Mouse (Mus musculus): ENCODE measurements around the gene Zscan29. TPM values are rescaled to one million over a fixed set of nuclear protein-coding genes. Genes with fewer than 3 reads are reported as not detected.
"Not testable (repeated sequence)": the region's sequence is repeated elsewhere in the genome, so short reads cannot be mapped to it uniquely, and the experiment has no call there.

Zscan29 gene
- polyA plus RNA-seq, 1 experiment from 2014 or later = 8.8 TPM

DNA sequence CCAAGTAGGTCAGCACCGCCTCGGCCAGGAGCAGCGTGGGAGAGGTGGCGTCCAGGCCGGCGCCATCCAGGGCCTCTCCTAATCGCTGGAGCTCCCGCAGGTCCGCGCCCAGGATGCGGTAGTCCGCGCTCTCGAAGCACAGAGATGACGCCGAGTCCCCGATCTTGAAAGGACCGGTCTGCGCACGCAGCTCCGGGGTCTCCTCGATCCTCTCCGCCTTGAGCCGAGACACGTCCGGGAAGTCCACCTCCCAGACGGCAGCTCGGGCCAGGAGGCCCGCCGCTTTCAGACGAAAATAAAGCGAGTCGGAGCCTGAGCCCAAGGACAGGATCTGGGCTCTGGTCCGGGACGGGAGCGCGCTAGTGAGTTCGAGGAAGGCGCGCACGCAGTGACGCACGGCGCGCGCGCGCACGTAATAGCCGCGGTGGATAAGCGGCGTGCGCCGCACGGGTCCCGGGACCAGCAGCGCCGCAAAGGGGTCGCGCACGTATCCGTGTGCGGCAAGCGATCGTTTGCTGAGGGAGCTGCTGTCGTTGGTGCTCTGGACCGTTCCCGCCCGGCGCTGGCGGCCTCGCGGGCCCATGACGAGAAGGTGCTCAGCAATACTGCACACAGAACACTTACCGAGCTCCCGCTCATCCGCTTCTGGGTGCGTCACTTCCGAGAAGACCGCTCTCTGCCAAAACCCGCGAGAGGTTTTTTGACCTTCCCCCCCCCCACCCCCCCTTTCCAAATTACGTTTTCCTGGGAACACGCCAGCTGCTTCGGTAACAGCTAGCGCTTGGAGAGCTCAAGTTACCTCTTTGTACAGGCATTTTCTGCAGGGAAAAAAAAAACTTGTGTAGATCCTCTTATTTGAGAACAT is 30.7 kb downstream of the Zscan29 start, which contains the start of the genes Adal and Lcmt2:
Gene Adal (plus strand): TSS at position 411 of the 865 bp plus-strand sequence.
Gene Lcmt2 (minus strand): TSS at position 636 of the 865 bp plus-strand sequence.
- peak; percentile 96 for ATAC-seq (ENCODE audit: insufficient read depth, low FRiP score)
- H3K27ac ChIP-seq (ENCODE audit: low read length) = peak within 1 kb of the TSS; percentile 98
- peak within 1 kb of the TSS; percentile 91 for H3K9ac ChIP-seq (ENCODE audit: low read length)
- H3K9me3 ChIP-seq (replicated peaks; ENCODE audit: control insufficient read depth, low read length) = no peaks in the 10 kb centered on the region
- H3K36me3 ChIP-seq (ENCODE audit: control insufficient read depth, insufficient read depth, low read length) = peaks cover 10% of the 10 kb centered on the region; the same call in 1 of the 2 replicates
- WGBS = under 1% methylated on average over 87 of the region's 87 CpGs
- peaks cover 18% of the 10 kb centered on the region for H3K4me1 ChIP-seq (ENCODE audit: control insufficient read depth, insufficient read depth, low read length)
- H3K4me3 ChIP-seq (replicated peaks; ENCODE audit: low read length) = peak within 1 kb of the TSS; percentile 77
- H3K4me2 ChIP-seq (ENCODE audit: low read depth, low read length) = peak within 1 kb of the TSS; percentile 91
- H3K27me3 ChIP-seq (ENCODE audit: control insufficient read depth, insufficient read depth, low read length) = no peaks in the 10 kb centered on the region

- WGBS = 48% methylated on average over 29 of the region's 29 CpGs
- Histone ChIP-seq H3K27me3 (ENCODE audit: control insufficient read depth, insufficient read depth, low read length) (no peaks in the 10 kb centered on the region), H3K27ac (ENCODE audit: low read length) (peak overlapping the region; percentile 98), H3K9ac (ENCODE audit: low read length) (peak overlapping the region; percentile 91), H3K36me3 (ENCODE audit: control insufficient read depth, insufficient read depth, low read length) (peaks cover 10% of the 10 kb centered on the region; the same call in 1 of the 2 replicates), H3K9me3 (replicated peaks; ENCODE audit: control insufficient read depth, low read length) (no peaks in the 10 kb centered on the region), H3K4me3 (replicated peaks; ENCODE audit: low read length) (peak overlapping the region; percentile 77), H3K4me1 (ENCODE audit: control insufficient read depth, insufficient read depth, low read length) (peaks cover 18% of the 10 kb centered on the region), H3K4me2 (ENCODE audit: low read depth, low read length) (peak overlapping the region; percentile 91)
- peak; percentile 26; the same call in 1 of the 2 replicates for ATAC-seq (ENCODE audit: insufficient read depth, low FRiP score)
These were observed 31.5 kb downstream of the Zscan29 start for GRCm38 (mm10) chr2:121139266-121140017.

DNA sequence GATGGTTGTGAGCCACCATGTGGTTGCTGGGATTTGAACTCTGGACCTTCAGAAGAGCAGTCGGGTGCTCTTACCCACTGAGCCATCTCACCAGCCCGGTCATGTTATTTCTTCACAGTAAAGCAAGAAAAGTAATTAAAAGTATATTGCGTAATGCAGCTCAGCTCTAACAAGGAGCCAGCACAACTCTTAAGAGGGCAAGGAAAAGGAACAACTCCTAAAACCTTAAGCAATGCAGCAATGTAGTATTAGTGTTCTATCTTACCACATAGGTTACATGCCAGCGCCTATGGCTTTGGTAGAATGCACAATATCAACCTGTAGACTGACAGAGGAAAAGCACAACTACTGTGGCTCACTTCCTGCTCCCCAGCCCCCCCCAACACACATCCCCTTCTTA is 33.6 kb downstream of the Zscan29 start:
- no peak overlapping the region for H3K27ac ChIP-seq (ENCODE audit: low read length)
- 94% methylated on average over 4 of the region's 4 CpGs for WGBS
- no peak for ATAC-seq (ENCODE audit: insufficient read depth, low FRiP score)
- H3K36me3 ChIP-seq (ENCODE audit: control insufficient read depth, insufficient read depth, low read length) = peaks cover 10% of the 10 kb centered on the region; the same call in 1 of the 2 replicates
- H3K4me3 ChIP-seq (replicated peaks; ENCODE audit: low read length) = no peak overlapping the region
- H3K4me1 ChIP-seq (ENCODE audit: control insufficient read depth, insufficient read depth, low read length) = peaks cover 18% of the 10 kb centered on the region
- H3K9ac ChIP-seq (ENCODE audit: low read length) = no peak overlapping the region
- no peaks in the 10 kb centered on the region for H3K27me3 ChIP-seq (ENCODE audit: control insufficient read depth, insufficient read depth, low read length)
- no peak overlapping the region; the same call in 1 of the 2 replicates for H3K4me2 ChIP-seq (ENCODE audit: low read depth, low read length)
- no peaks in the 10 kb centered on the region for H3K9me3 ChIP-seq (replicated peaks; ENCODE audit: control insufficient read depth, low read length)

- H3K27me3 ChIP-seq (ENCODE audit: control insufficient read depth, insufficient read depth, low read length) = no peaks in the 10 kb centered on the region
- H3K4me2 ChIP-seq (ENCODE audit: low read depth, low read length) = no peak overlapping the region
- H3K9ac ChIP-seq (ENCODE audit: low read length) = no peak overlapping the region
- H3K4me1 ChIP-seq (ENCODE audit: control insufficient read depth, insufficient read depth, low read length) = no peaks in the 10 kb centered on the region
- H3K4me3 ChIP-seq (replicated peaks; ENCODE audit: low read length) = no peak overlapping the region
- no peak overlapping the region for H3K27ac ChIP-seq (ENCODE audit: low read length)
- H3K9me3 ChIP-seq (replicated peaks; ENCODE audit: control insufficient read depth, low read length) = no peaks in the 10 kb centered on the region
- WGBS = 62% methylated on average over 1 of the region's 1 CpGs
- H3K36me3 ChIP-seq (ENCODE audit: control insufficient read depth, insufficient read depth, low read length) = no peaks in the 10 kb centered on the region
- 0 out of 2 replicates have a peak, but pooled peaks have one; percentile 29 for ATAC-seq (ENCODE audit: insufficient read depth, low FRiP score)
These were observed 38.1 kb downstream of the Zscan29 start for GRCm38 (mm10) chr2:121132822-121133221.

GRCm38 (mm10) chr2:121128865-121129620 is 41.9 kb downstream of the Zscan29 start:
- H3K4me3 ChIP-seq (replicated peaks; ENCODE audit: low read length) = no peak overlapping the region
- H3K9ac ChIP-seq (ENCODE audit: low read length) = no peak overlapping the region
- 51% methylated on average over 9 of the region's 9 CpGs for WGBS
- H3K27ac ChIP-seq (ENCODE audit: low read length) = no peak overlapping the region
- ATAC-seq (ENCODE audit: insufficient read depth, low FRiP score) = no peak
- H3K27me3 ChIP-seq (ENCODE audit: control insufficient read depth, insufficient read depth, low read length) = no peaks in the 10 kb centered on the region
- no peaks in the 10 kb centered on the region for H3K36me3 ChIP-seq (ENCODE audit: control insufficient read depth, insufficient read depth, low read length)
- no peak overlapping the region for H3K4me2 ChIP-seq (ENCODE audit: low read depth, low read length)
- H3K4me1 ChIP-seq (ENCODE audit: control insufficient read depth, insufficient read depth, low read length) = no peaks in the 10 kb centered on the region
- no peaks in the 10 kb centered on the region for H3K9me3 ChIP-seq (replicated peaks; ENCODE audit: control insufficient read depth, low read length)

DNA sequence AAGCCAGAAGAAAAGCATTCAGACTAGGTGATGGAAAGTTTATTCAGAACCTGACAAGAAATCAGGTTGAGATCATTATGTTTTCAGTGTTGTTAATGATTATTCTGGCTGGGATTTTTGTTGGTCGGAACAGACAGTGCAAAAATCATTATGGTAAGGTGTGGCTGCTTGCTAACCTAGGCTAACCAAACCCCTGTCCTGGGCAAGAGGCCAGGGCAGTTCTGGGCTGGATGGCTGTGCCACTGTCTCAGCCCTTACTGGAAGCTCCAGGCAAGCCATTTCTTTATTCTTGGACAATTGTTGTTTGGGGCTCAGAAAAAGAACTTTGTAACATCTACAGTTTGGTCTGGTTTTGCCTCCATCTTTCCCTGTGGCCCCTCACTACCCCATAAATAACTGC is 43.4 kb downstream of the Zscan29 start:
- Histone ChIP-seq H3K4me2 (ENCODE audit: low read depth, low read length) (no peak overlapping the region), H3K36me3 (ENCODE audit: control insufficient read depth, insufficient read depth, low read length) (no peaks in the 10 kb centered on the region), H3K4me3 (replicated peaks; ENCODE audit: low read length) (no peak overlapping the region), H3K27me3 (ENCODE audit: control insufficient read depth, insufficient read depth, low read length) (no peaks in the 10 kb centered on the region), H3K9ac (ENCODE audit: low read length) (no peak overlapping the region), H3K4me1 (ENCODE audit: control insufficient read depth, insufficient read depth, low read length) (no peaks in the 10 kb centered on the region), H3K9me3 (replicated peaks; ENCODE audit: control insufficient read depth, low read length) (no peaks in the 10 kb centered on the region), H3K27ac (ENCODE audit: low read length) (no peak overlapping the region)
- 59% methylated on average over 1 of the region's 1 CpGs for WGBS
- ATAC-seq (ENCODE audit: insufficient read depth, low FRiP score) = no peak

DNA sequence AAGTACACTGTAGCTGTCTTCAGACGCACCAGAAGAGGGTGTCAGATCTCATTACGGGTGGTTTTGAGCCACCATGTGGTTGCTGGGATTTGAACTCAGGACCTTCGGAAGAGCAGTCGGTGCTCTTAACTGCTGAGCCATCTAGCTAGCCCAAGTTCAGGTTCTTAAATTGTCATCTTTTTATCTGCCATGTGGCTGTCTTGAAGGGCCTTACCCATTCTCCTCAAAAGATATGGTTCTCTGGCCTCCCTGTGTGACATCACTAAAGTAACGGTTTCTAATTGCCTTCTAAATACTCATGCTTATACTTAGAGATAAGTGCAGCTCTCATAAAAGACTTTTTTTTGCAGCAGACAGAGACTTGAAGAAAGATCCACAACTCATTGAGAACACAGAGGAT is 44.6 kb downstream of the Zscan29 start:
- H3K9ac ChIP-seq (ENCODE audit: low read length); H3K27ac ChIP-seq (ENCODE audit: low read length); H3K27me3 ChIP-seq (ENCODE audit: control insufficient read depth, insufficient read depth, low read length); H3K36me3 ChIP-seq (ENCODE audit: control insufficient read depth, insufficient read depth, low read length); H3K4me3 ChIP-seq (replicated peaks; ENCODE audit: low read length); ATAC-seq (ENCODE audit: insufficient read depth, low FRiP score); H3K9me3 ChIP-seq (replicated peaks; ENCODE audit: control insufficient read depth, low read length); H3K4me2 ChIP-seq (ENCODE audit: low read depth, low read length); H3K4me1 ChIP-seq (ENCODE audit: control insufficient read depth, insufficient read depth, low read length): not testable (repeated sequence)
- WGBS = 91% methylated on average over 5 of the region's 5 CpGs

DNA sequence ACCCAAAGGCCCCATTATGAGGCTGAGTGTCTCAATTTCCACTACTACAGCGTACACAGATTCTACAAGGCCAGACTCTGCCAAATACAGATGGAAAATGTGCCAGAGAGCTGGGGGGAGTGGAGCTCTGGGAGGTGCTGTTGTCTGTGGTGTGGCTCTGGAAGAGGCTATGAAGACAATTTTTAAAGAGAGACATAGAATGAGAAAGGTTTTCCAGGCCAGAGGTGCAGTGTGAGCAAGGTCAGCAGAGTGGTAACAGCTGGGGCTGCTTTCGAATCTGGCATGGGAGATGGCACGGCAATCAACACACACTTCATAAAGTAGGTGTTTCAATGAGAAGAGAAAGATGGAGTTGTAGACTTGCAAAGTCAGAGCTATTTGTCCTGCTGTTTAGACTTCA is 51.7 kb downstream of the Zscan29 start:
- Histone ChIP-seq H3K9me3 (replicated peaks; ENCODE audit: control insufficient read depth, low read length) (no peaks in the 10 kb centered on the region), H3K27me3 (ENCODE audit: control insufficient read depth, insufficient read depth, low read length) (no peaks in the 10 kb centered on the region), H3K4me1 (ENCODE audit: control insufficient read depth, insufficient read depth, low read length) (no peaks in the 10 kb centered on the region), H3K4me3 (replicated peaks; ENCODE audit: low read length) (no peak overlapping the region), H3K4me2 (ENCODE audit: low read depth, low read length) (no peak overlapping the region), H3K27ac (ENCODE audit: low read length) (no peak overlapping the region), H3K36me3 (ENCODE audit: control insufficient read depth, insufficient read depth, low read length) (no peaks in the 10 kb centered on the region), H3K9ac (ENCODE audit: low read length) (no peak overlapping the region)
- ATAC-seq (ENCODE audit: insufficient read depth, low FRiP score) = no peak
- 80% methylated on average over 3 of the region's 3 CpGs for WGBS
